Mouse (Mus musculus) cerebellum, adult 9-10 months (tissue): ENCODE data around the gene Plcxd3.
A peak's percentile ranks its signal among the peaks of the same experiment; 100 is the strongest.
"Not testable (repeated sequence)": the region's sequence is repeated elsewhere in the genome, so short reads cannot be mapped to it uniquely, and the experiment has no call there.

ENCODE experiments used
- DNase-seq: peaks from one replicate; pipeline ENCODE4 v3.0.0; 2022

Plcxd3 gene

DNA sequence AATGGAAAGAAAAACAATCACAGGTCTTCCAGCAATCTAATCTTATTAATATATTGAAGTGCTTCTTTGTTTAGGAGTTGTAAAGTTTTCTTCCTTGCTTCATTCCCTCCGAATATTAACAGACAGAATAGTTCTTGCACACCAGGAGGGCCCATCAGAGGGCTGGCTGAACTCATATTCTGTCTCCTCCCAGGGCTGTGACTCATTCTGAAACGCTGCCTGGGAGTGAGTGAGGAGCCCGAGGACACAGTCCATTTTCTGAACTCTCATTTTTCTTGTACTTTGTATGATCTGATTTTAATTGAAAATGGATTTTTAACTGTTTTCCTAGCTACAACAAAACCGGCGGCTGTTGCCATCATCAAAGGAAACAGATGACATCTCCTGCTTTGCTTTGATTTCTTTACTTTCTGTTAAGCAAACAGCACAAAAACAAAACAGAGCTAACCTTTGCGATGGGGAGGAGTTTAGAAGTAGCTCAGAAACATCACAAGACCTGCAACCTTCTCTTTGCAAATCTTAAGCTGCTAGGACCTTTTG lies 186.2 kb downstream of the Plcxd3 start:
- DNase-seq, result peak; percentile 74

GRCm38 (mm10) chr15:4595521-4595920 lies 220.2 kb downstream of the Plcxd3 start:
- DNase-seq, result peak; percentile 3

DNA sequence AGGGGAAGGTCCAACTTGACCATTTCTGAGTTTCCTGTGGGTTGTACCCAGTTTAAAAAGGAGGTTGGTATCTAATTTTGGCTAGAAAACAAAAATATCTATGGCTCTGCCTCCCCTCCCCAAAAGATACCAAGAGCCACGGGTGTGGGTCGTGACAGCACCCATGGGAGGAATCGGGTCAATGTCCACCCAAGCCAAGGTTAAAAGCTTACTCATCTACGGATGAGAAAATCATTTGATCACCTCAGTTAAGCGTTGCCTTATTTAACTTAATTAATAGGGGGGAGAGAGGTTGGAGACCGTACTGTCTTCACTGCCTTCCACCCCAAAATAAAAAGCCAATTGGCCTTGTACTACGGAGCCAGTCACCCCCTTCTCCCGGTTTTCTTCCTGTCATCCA lies 223.4 kb downstream of the Plcxd3 start:
- not testable (repeated sequence) for DNase-seq

GRCm38 (mm10) chr15:4599331-4599730 lies 224.0 kb downstream of the Plcxd3 start:
- not testable (repeated sequence) for DNase-seq

GRCm38 (mm10) chr15:4605630-4606029 lies 230.3 kb downstream of the Plcxd3 start:
- no peak for DNase-seq
